Mouse (Mus musculus) small intestine, adult 2 months (tissue): ENCODE results near the gene Gm45234.

Experiments
- CTCF ChIP-seq: fragments of 200-500 bp; IDR thresholded peaks from 2 replicates; pipeline ENCODE4 v1.5.1; 2012; ENCODE audit warnings: low read depth, mild to moderate bottlenecking, control low read depth, inconsistent platforms, low read length, moderate library complexity, mixed read lengths; ENCODE audit not compliant: insufficient replicate concordance, insufficient read length; ENCODE audit errors: extremely low read depth
- POLR2A ChIP-seq: fragments of 200-500 bp; IDR thresholded peaks from 2 replicates; pipeline ENCODE4 v1.6.1; 2012; ENCODE audit warnings: low read depth, mild to moderate bottlenecking, control low read depth, inconsistent platforms, low read length, moderate library complexity

GRCm38 (mm10) chr6:124779984-124780416 is 24.2 kb upstream of the Gm45234 start:
- TF ChIP-seq CTCF = no peak
- TF ChIP-seq POLR2A = no peak
